Mouse (Mus musculus) left cerebral cortex, adult 2 months (tissue): ENCODE measurements around the gene Fbxw5. TPM values are rescaled to one million over a fixed set of nuclear protein-coding genes. Genes with fewer than 3 reads are reported as not detected.

ENCODE experiments used
- DNase-seq, 2 experiments: peaks; one replicate each; pipeline ENCODE4 v3.0.0; 2021 to 2022; ENCODE audit warnings: low spot score in 2 of 2, mixed read lengths in 1 of 2; ENCODE audit errors: extremely low spot score in 1 of 2
- H3K27ac ChIP-seq: fragments of 200-600 bp; 2 replicates; pipeline ENCODE4 v1.8.1; 2022
- H3K4me3 ChIP-seq: fragments of 200-600 bp; 2 replicates; pipeline ENCODE4 v1.8.1; 2022
- CTCF ChIP-seq: fragments of 200-600 bp; IDR thresholded peaks from 2 replicates; pipeline ENCODE4 v1.8.1; 2022; ENCODE audit warnings: antibody characterized with exemption, mild to moderate bottlenecking, moderate library complexity
- intact Hi-C: fragments of 180-260 bp; cut with DNase I; formaldehyde crosslinking; loops from one replicate; pipeline ENCODE4 v1.15.1; 2025
- total RNA-seq, 2 experiments: library from RNA; stranded (reverse); gene quantifications; 2 replicates each; pipeline ENCODE4 v1.2.3; 2021

Gene Fbxw5
- total RNA-seq, 2 experiments from 2014 or later: 120 to 122 TPM

GRCm38 (mm10) chr2:25501593-25502486 is 1.3 kb downstream of the Fbxw5 start, which contains the start of gene C8g:
TSS of gene C8g (minus strand) at chr2:25501719.
- no peak; the same call in 1 of the 2 replicates for TF ChIP-seq CTCF
- peak within 1 kb of the TSS; percentile 92 for H3K27ac ChIP-seq
- DNase-seq: no peak
- intact Hi-C loops: loop anchor here (2.0 kb wide), 2 partner anchors 41 to 73 kb away; partner anchors contain the start of genes Abca2 and Paxx
- peak within 1 kb of the TSS; percentile 76 for H3K4me3 ChIP-seq

- TF ChIP-seq CTCF: no peak
- Histone ChIP-seq H3K4me3 (no peak overlapping the region), H3K27ac (no peak overlapping the region)
- intact Hi-C loops: no loop called here
- no peak for DNase-seq
Measured at GRCm38 (mm10) chr2:25502726-25503125, 2.2 kb downstream of the Fbxw5 start.

DNA sequence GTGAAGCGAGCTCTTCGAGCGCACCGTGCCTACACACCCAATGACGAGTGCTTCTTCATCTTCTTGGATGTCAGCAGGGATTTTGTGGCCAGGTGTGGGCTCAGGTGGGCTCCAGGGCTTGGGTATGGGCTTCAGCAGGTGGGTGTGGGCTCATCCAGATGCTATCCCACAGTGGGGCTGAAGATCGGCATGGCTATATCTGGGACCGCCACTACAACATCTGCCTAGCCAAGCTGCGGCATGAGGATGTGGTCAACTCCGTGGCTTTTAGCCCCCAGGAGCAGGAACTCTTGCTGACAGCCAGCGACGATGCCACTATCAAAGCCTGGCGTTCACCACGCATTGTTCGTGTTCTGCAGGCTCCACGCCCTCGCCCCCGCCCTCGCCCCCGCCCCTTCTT is 4.0 kb downstream of the Fbxw5 start:
- intact Hi-C loops: no loop called here
- no peak overlapping the region for H3K4me3 ChIP-seq
- DNase-seq: no peak
- TF ChIP-seq CTCF: no peak
- H3K27ac ChIP-seq: no peak overlapping the region

DNA sequence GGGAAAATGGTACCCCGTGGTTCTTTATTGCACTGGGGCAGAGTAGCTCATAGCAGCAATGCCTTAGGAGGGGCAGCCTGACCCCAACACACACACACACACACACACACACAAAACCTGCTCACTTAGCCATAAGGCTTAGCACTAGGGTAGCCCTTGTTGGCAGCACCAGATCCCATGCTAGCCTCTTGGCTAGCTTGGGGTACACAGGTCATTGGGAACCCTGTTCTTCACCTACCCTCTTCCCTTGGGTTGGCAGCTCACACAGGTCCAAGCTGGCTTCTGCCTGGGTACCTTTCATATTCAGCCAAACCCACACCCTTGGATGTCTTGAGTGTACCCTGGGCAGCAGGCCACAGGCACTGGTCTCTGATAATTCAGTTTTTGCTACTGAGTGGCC is 4.5 kb downstream of the Fbxw5 start:
- intact Hi-C loops: loop anchor here (5.0 kb wide), 1 partner anchor 37 kb away; no protein-coding TSS in a partner anchor
- DNase-seq: no peak
- no peak for TF ChIP-seq CTCF

DNA sequence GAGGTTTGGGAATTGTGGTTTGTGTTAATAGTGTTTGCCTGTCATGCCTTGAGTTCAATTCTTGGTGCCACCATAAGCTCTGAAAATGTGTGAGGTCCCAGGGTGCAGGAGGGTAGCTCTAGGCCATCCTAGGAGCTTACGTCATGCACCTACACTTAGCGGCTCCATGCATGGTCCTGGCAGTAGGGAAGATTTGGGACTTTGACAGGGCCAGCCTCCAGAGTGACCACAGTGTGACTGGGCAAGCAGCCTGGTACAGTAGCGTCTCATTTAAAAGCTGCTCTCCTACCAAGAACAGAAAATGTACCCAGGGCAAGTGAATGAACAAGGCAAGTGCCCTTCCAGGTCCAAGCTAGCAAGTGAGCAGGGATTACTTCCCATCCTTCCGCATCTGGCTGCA is 5.3 kb downstream of the Fbxw5 start:
- no peak for DNase-seq
- Histone ChIP-seq H3K27ac (no peak overlapping the region), H3K4me3 (no peak overlapping the region)
- intact Hi-C loops: loop anchor here (5.0 kb wide), 1 partner anchor 36 kb away; no protein-coding TSS in a partner anchor
- TF ChIP-seq CTCF: no peak

More for the DNA sequence above, 4.5 kb downstream of the Fbxw5 start:
- no peak overlapping the region for H3K27ac ChIP-seq
- no peak overlapping the region for H3K4me3 ChIP-seq

DNA sequence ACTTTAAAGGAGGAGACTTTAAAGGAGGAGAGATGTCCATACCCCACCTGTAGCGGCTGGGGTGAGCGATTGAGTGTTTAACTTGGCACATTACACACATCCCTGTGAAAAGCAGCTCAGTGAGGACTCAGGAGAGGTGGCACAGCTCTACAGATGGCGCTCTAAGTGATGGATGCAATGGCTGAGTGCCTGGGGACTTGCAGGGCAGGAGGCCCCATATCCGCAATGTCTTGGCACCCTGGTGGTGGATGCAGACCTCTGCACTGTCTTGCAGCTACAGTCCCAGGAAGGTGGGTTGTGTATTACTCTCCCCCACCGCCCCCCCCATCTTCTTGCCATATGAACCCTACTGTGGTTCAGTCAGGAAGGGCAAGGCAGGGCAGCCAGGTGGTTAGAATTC is 6.4 kb downstream of the Fbxw5 start:
- peak; percentile 10 for TF ChIP-seq CTCF
- H3K4me3 ChIP-seq: no peak overlapping the region
- intact Hi-C loops: loop anchor here (5.0 kb wide), 1 partner anchor 35 kb away; no protein-coding TSS in a partner anchor
- H3K27ac ChIP-seq: no peak overlapping the region
- no peak for DNase-seq

- no peak for DNase-seq
- intact Hi-C loops: loop anchor here (5.0 kb wide), 1 partner anchor 32 kb away; no protein-coding TSS in a partner anchor
- Histone ChIP-seq H3K4me3 (no peak overlapping the region), H3K27ac (no peak overlapping the region)
- peak; percentile 32 for TF ChIP-seq CTCF
Measured at GRCm38 (mm10) chr2:25509912-25510311, 9.4 kb downstream of the Fbxw5 start.

DNA sequence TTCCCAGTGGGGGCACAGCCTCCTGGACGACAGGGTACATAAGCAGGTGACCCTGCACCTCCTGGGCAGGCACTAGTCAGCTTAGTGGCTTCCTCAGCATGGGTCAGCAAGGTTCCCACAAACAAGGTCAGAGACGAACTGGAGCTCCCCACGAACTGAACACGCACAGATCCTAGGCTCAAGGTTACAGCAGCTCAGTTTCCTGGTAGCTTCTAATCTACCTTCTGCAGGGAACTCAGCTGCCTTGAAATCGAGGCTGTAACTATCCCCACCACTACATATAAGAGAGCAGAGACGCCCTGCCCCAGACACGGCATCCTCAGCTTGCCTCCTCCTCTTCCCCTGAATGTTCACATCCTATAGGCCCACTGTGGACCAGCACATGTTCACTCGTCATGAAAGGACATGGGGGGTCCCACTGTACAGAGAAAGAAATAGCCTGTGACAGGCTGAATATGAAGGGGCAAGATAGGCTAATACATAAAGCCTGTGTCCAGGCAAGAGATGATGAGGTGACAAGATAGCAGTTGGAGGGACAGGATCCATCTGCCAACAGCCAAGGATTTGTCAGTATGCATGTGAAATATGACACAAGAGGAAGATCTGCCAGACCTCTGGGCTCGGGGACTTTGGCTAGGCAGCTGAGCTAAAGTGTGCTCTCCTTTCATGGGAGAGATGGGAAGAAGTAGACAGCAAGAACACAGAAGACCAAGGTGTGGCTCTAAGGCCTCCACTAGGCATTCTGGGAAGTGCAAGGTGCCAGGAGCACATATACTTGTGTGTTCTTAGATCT is 26.2 kb downstream of the Fbxw5 start:
- H3K27ac ChIP-seq: no peak overlapping the region
- no peak for TF ChIP-seq CTCF
- intact Hi-C loops: no loop called here
- no peak for DNase-seq
- H3K4me3 ChIP-seq: no peak overlapping the region

DNA sequence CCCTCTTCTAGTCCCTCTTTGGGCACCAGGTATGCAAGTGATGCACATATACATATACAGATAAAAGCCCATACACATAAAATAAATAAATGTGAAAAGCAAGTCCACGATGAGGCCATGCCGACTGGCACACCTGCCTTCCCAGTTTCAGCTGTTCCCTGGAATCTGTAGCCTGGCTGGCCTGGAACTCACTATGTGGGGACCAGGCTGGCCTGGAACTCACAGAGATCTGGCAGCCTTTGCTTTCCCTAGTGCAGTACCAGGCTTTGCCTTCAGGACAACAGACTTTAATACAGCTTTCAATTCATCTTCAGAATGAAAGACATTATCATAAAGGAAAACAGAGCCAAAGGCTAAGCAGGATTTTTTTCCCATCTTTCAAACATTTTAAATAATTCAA is 33.2 kb downstream of the Fbxw5 start:
- Histone ChIP-seq H3K27ac (no peak overlapping the region), H3K4me3 (no peak overlapping the region)

GRCm38 (mm10) chr2:25534178-25534865 is 33.8 kb downstream of the Fbxw5 start:
- peak in 1 of 2 experiments; percentile 39 for DNase-seq
- intact Hi-C loops: no loop called here
- no peak for TF ChIP-seq CTCF
- Histone ChIP-seq H3K27ac (no peak overlapping the region), H3K4me3 (no peak overlapping the region)

More for the DNA sequence above, 33.2 kb downstream of the Fbxw5 start:
- TF ChIP-seq CTCF: no peak
- intact Hi-C loops: no loop called here
- no peak for DNase-seq

- Histone ChIP-seq H3K4me3 (no peak overlapping the region), H3K27ac (no peak overlapping the region)
- no peak for TF ChIP-seq CTCF
- intact Hi-C loops: no loop called here
- DNase-seq: no peak
Measured at GRCm38 (mm10) chr2:25534866-25535182, 34.3 kb downstream of the Fbxw5 start.

DNA sequence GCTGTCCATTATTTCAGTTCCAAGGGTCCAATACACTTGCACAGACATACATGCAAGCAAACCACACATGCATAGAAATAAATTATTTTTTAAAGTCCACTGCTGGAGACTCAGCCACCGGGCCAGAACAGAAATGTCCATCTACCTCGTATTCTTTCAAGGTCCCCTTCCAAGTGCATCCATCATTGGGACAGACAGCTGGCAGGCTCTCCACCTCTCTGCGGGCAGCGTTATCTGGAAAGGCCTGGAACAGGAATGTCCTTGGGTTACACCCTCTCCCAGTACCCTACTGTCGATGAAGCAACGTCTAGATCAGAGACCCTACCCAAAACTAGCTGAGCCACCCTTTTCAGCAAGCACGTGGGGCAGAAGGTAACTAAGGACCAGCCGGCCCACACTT is 36.0 kb downstream of the Fbxw5 start:
- Histone ChIP-seq H3K4me3 (no peak overlapping the region), H3K27ac (no peak overlapping the region)
- DNase-seq: no peak
- intact Hi-C loops: no loop called here
- no peak for TF ChIP-seq CTCF
